Mouse (Mus musculus) spleen, postnatal 10 days (tissue): ENCODE measurements around the gene Olfr24.
"Not testable (repeated sequence)": the region's sequence is repeated elsewhere in the genome, so short reads cannot be mapped to it uniquely, and the experiment has no call there.

Source experiments
- DNase-seq, 2 experiments: peaks; one replicate each; pipeline ENCODE4 v3.0.0; 2021 to 2022; ENCODE audit warnings: low spot score in 2 of 2

Olfr24 gene

GRCm38 (mm10) chr9:18763896-18764295 lies at the start of gene Olfr24:
Gene Olfr24 (minus strand): TSS chr9:18763996.
- no peak for DNase-seq

- no peak for DNase-seq
These were observed 21.5 kb upstream of the Olfr24 start for GRCm38 (mm10) chr9:18785316-18785715.

GRCm38 (mm10) chr9:18779476-18779875 lies 15.7 kb upstream of the Olfr24 start:
- no peak for DNase-seq

GRCm38 (mm10) chr9:18778981-18779380 lies 15.2 kb upstream of the Olfr24 start:
- DNase-seq, result no peak

GRCm38 (mm10) chr9:18755595-18755994 lies 8.2 kb downstream of the Olfr24 start:
- DNase-seq, result no peak

GRCm38 (mm10) chr9:18744639-18745038 lies 19.2 kb downstream of the Olfr24 start:
- DNase-seq, result no peak

- DNase-seq, result not testable (repeated sequence)
These were observed 29.6 kb downstream of the Olfr24 start for GRCm38 (mm10) chr9:18734177-18734576.

GRCm38 (mm10) chr9:18722712-18723099 lies 41.1 kb downstream of the Olfr24 start:
- no peak for DNase-seq

GRCm38 (mm10) chr9:18721931-18722711 lies 41.7 kb downstream of the Olfr24 start:
- DNase-seq, result no peak

- DNase-seq, result no peak
These were observed 42.8 kb downstream of the Olfr24 start for GRCm38 (mm10) chr9:18721011-18721410.

- no peak for DNase-seq
These were observed 58.2 kb downstream of the Olfr24 start for GRCm38 (mm10) chr9:18705628-18706027.
